Mouse (Mus musculus) limb, embryonic 14.5 days (tissue): ENCODE measurements around the gene Aldh18a1. TPM values are rescaled to one million over a fixed set of nuclear protein-coding genes. Genes with fewer than 3 reads are reported as not detected.

Experiments
- ATAC-seq: fragments of 200-750 bp; cut with Nextera tagmentation; 2 replicates; pipeline ENCODE4 v1.8.0; 2017; ENCODE audit warnings: low read depth, moderate number of reproducible peaks, moderate TSS enrichment; ENCODE audit not compliant: low FRiP score
- DNase-seq: peaks from one replicate; pipeline ENCODE4 v3.0.0-alpha.2; 2015; ENCODE audit warnings: low spot score
- H3K27ac ChIP-seq: fragments of 300-500 bp; sonication (generic); replicated peaks from 2 replicates; pipeline ENCODE4 v1.5.1; 2014; ENCODE audit warnings: low read depth, mild to moderate bottlenecking, low read length, moderate library complexity, mixed read lengths
- H3K27me3 ChIP-seq: fragments of 300-500 bp; sonication (generic); 2 replicates; pipeline ENCODE4 v1.6.1; 2014; ENCODE audit warnings: low read length, mixed read lengths; ENCODE audit not compliant: control insufficient read depth, insufficient read depth
- H3K36me3 ChIP-seq: fragments of 300-500 bp; sonication (generic); 2 replicates; pipeline ENCODE4 v1.6.1; 2014; ENCODE audit warnings: mild to moderate bottlenecking, low read length, moderate library complexity, mixed read lengths; ENCODE audit not compliant: control insufficient read depth, insufficient read depth
- H3K4me1 ChIP-seq: fragments of 300-500 bp; sonication (generic); 2 replicates; pipeline ENCODE4 v1.6.1; 2014; ENCODE audit warnings: antibody characterized with exemption, low read length, mixed read lengths; ENCODE audit not compliant: control insufficient read depth, insufficient read depth
- H3K4me2 ChIP-seq: fragments of 300-500 bp; sonication (generic); replicated peaks from 2 replicates; pipeline ENCODE4 v1.6.1; 2014; ENCODE audit warnings: low read depth, mild to moderate bottlenecking, low read length, moderate library complexity; ENCODE audit not compliant: severe bottlenecking
- H3K4me3 ChIP-seq: fragments of 300-500 bp; sonication (generic); replicated peaks from 2 replicates; pipeline ENCODE4 v1.5.1; 2014; ENCODE audit warnings: low read length
- H3K9ac ChIP-seq: fragments of 300-500 bp; sonication (generic); 2 replicates; pipeline ENCODE4 v1.6.1; 2014; ENCODE audit warnings: mild to moderate bottlenecking, low read depth, low read length, moderate library complexity; ENCODE audit not compliant: severe bottlenecking
- H3K9me3 ChIP-seq: fragments of 300-500 bp; sonication (generic); 2 replicates; pipeline ENCODE4 v1.6.1; 2016; ENCODE audit warnings: low read length; ENCODE audit not compliant: control insufficient read depth
- POLR2A ChIP-seq: fragments of 200-500 bp; IDR thresholded peaks from 2 replicates; pipeline ENCODE4 v1.8.0; 2012; ENCODE audit warnings: inconsistent platforms, mild to moderate bottlenecking, moderate library complexity, borderline replicate concordance; ENCODE audit not compliant: insufficient read depth, insufficient read length; ENCODE audit errors: extremely low read depth
- WGBS: fragments of 180-500 bp; shearing (Covaris S2); extraction: QIAGEN DNeasy Blood & Tissue Kit; methylation state at CpG from one replicate; pipeline ENCODE4 v1.1.7; 2014; 5-methylcytosine and 5-hydroxymethylcytosine counted together
- polyA plus RNA-seq, 2 experiments: library from polyadenylated mRNA; depleted of rRNA in 1 of 2; stranded (reverse) in 1 of 2; unstranded in 1 of 2; fragments of >200 nt; fragmentation: Nextera tagmentation in 1 of 2; extraction: Ambion mirVana in 1 of 2; gene quantifications; 2 replicates each; pipeline versions ENCODE4 v1.2.1 to v1.2.3; 2012 to 2014

Gene Aldh18a1
- polyA plus RNA-seq, 2 experiments = 65.3 to 79.8 TPM

DNA sequence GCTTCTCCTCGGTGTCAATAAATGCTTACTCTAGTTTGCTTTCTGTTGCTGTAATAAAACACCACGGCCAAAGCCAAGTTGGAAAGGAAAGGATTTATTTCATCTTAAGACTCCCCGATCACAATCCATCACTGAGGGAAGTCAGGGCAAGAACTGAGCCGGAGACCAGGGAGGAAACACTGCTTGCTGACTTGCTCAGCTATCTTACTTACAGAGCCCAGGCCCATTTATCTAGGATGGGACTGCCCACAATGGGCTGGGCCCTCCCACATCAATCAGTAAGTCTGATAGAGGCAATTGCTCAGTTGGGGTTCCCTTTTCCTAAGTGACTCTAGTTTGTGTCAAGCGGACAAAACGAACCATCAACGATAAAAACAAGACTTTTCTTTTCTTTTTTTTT is 45.5 kb downstream of the Aldh18a1 start:
- WGBS = 76% methylated on average over 7 of the region's 7 CpGs
- no peaks in the 10 kb centered on the region for H3K4me1 ChIP-seq

DNA sequence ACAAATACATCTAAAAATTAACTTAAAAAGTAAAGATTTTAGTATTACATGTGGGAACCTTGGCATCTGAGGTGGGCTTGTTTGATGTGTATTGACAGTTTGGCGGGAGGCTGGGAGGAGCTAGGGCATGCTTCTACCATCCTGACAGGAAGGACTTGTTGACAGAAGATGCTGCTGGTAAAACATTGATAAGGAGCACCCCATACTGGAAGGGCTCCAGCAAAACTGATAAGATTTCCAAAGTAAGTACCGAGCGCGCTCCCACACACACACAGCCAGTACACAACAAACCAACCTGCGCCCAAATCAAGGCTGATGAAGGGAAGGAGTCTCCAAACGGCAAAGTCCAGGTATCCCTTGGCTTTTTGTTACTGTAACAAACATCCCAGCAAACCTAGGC is 51.7 kb downstream of the Aldh18a1 start:
- H3K4me1 ChIP-seq = no peaks in the 10 kb centered on the region
- 93% methylated on average over 6 of the region's 6 CpGs for WGBS
- no peak overlapping the region for H3K9ac ChIP-seq
- TF ChIP-seq POLR2A = no peak
- peaks cover under 1% of the 10 kb centered on the region; the same call in 1 of the 2 replicates for H3K9me3 ChIP-seq
- H3K27ac ChIP-seq = no peak overlapping the region
- ATAC-seq (no peak), DNase-seq (no peak)
- H3K4me3 ChIP-seq = no peak overlapping the region
- no peak overlapping the region for H3K4me2 ChIP-seq
- H3K27me3 ChIP-seq = no peaks in the 10 kb centered on the region
- no peaks in the 10 kb centered on the region for H3K36me3 ChIP-seq

More for the DNA sequence above, 45.5 kb downstream of the Aldh18a1 start:
- no peaks in the 10 kb centered on the region for H3K27me3 ChIP-seq
- H3K9ac ChIP-seq = no peak overlapping the region
- H3K36me3 ChIP-seq = no peaks in the 10 kb centered on the region
- no peak overlapping the region for H3K4me2 ChIP-seq
- ATAC-seq = no peak
- TF ChIP-seq POLR2A = no peak
- H3K4me3 ChIP-seq = no peak overlapping the region
- H3K27ac ChIP-seq = no peak overlapping the region
- DNase-seq = no peak
- H3K9me3 ChIP-seq = no peaks in the 10 kb centered on the region

DNA sequence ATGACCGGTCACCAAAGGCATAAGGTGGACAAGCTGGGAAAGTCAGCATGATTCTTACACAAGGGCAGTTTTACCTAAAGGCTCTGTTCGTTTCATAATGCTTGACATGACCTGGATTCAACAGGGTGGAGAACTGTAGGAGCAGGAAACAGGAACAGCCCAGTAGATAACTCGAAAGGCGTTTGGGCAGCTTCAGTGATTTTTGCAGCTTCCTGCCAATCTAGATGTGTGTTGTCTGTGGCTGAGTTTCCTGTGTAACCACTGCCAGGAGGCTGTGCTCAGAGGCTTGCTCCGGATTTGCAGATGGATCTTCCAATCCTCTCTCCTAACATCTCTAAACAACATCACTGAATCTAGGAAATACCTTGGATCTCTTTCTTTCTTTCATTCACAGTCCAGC is 55.7 kb downstream of the Aldh18a1 start:
- no peak overlapping the region for H3K4me3 ChIP-seq
- H3K4me2 ChIP-seq = no peak overlapping the region
- no peak for ATAC-seq
- H3K27me3 ChIP-seq = no peaks in the 10 kb centered on the region
- DNase-seq = no peak
- no peaks in the 10 kb centered on the region for H3K36me3 ChIP-seq
- WGBS = 82% methylated on average over 5 of the region's 5 CpGs
- H3K4me1 ChIP-seq = no peaks in the 10 kb centered on the region
- H3K27ac ChIP-seq = no peak overlapping the region
- H3K9ac ChIP-seq = no peak overlapping the region
- H3K9me3 ChIP-seq = peaks cover 4% of the 10 kb centered on the region; the same call in 1 of the 2 replicates
- no peak for TF ChIP-seq POLR2A

DNA sequence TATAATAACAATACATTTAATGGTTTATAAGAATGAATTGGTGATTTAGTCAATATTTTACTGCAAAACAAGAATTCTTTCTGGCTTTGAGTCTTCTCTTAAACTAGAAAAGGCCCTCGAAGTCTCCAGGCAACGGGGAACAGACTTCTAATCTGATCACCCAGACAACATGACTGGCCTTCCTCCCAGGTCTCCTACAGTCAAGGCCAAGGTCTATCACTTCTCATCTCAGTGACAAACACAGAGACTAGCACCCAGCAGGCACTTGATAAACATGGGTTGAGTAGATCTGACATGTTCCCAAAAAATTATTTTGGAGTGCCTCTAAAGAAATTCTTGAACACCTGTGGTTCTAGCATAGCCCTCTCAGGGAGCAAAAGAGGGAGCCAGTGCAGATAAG is 57.9 kb downstream of the Aldh18a1 start:
- H3K27ac ChIP-seq = no peak overlapping the region
- no peaks in the 10 kb centered on the region for H3K27me3 ChIP-seq
- H3K9ac ChIP-seq = no peak overlapping the region
- H3K4me2 ChIP-seq = no peak overlapping the region
- ATAC-seq = no peak
- H3K4me3 ChIP-seq = no peak overlapping the region
- 82% methylated on average over 2 of the region's 2 CpGs for WGBS
- H3K9me3 ChIP-seq = peaks cover 4% of the 10 kb centered on the region; the same call in 1 of the 2 replicates
- no peaks in the 10 kb centered on the region for H3K36me3 ChIP-seq
- no peaks in the 10 kb centered on the region for H3K4me1 ChIP-seq
- DNase-seq = no peak
- no peak for TF ChIP-seq POLR2A

DNA sequence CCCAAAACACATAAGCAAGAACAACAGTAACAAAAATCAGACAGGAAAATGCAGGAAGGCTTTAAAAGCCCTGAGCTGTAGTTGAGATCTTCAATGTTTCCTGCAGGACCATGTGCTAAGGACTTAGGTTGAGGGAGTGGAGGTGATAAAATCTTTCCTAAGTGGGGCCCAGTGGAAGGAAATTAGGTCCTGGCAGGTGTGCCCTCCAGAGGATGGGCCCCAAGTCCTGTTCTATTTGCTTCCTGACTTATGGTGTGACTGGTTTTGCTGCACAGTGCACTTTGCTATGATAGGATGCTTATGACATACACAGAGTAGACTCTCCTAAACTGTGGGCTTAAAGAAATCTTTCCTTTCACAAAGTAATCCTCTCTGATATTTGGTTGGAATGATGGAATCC is 60.0 kb downstream of the Aldh18a1 start:
- no peak overlapping the region for H3K4me2 ChIP-seq
- DNase-seq = no peak
- ATAC-seq = no peak
- H3K4me3 ChIP-seq = no peak overlapping the region
- no peak for TF ChIP-seq POLR2A
- peaks cover 4% of the 10 kb centered on the region; the same call in 1 of the 2 replicates for H3K9me3 ChIP-seq
- H3K27me3 ChIP-seq = no peaks in the 10 kb centered on the region
- H3K36me3 ChIP-seq = no peaks in the 10 kb centered on the region
- H3K27ac ChIP-seq = no peak overlapping the region
- no peak overlapping the region for H3K9ac ChIP-seq
- H3K4me1 ChIP-seq = no peaks in the 10 kb centered on the region
